Mouse (Mus musculus) yolk sac, embryonic 10.5 days (tissue): ENCODE data around the gene Pus1.
"Not testable (repeated sequence)": the region's sequence is repeated elsewhere in the genome, so short reads cannot be mapped to it uniquely, and the experiment has no call there.

ENCODE experiments used
- DNase-seq: peaks from one replicate; pipeline ENCODE4 v3.0.0-alpha.2; 2017; ENCODE audit warnings: low spot score

Gene Pus1

GRCm38 (mm10) chr5:110781529-110782238, 1.2 kb upstream of the Pus1 start:
- no peak for DNase-seq

DNA sequence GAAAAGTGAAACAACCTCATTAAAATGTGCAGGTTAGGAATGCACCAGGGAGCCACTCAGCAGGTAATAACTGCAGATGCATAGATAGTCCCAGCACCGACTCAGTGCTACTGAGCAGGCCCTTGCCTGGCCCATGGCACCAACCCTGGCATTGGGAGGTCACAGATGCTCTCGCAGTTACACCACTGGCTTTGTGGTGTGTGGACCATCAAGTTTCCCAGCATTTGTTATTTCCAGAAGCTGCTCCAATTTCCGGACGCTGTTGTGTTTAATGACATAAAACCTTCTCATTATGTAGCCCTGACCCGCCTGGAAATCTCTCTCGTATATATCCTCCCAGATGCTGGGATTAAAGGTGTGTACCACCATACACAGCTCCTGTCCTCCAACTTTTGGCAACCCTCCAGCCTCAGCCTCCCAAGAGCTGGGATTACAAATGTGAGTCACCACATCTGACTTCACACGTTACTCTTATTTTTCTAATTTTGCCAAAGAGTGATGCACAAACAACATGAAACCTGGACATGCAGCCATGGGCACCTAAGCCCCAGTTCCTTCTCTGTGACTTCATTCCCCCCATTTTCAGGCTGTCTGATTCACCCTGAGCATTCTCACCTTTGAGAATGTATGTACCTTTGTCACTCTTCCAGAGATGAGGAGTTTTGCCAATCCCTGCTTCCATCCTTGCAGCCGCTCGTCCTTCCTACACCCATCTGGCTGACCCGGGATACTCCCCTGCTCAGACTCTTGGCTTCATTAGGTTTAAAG, 486 bp upstream of the Pus1 start:
- no peak for DNase-seq

DNA sequence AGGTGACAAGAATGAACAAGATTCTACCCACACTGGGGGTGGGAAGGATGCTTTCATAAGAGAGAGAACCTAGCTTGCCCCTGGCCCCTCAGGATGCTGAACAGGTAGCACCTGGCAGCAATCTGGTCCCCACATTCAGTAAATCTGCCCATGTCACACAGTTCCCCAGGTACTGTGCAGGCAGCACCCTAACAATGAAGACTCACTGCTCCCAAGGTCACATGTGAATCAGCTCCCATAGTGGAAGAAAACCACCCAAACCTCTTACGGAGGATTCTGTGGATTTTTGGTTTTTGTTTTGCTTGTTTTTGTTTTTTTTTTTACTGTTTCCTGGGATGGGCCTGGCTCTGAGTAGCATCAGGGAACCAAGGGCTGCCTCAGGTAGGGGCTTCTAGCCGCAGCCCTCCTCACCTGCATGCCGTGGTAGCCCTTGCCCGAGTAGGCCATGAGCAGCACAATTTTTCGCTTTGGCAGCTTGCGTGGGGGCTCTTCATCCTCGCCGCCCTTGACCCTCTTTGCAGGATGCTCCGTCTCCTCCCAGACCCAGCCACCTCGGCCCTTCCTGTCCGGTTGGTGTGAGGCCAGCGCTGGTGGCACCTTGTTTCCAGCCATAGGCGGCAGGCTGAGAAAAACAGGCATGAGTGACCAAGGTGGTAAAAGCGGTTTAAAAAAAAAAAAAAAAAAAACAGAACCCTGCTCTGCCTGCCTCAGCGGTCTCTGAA, 1.0 kb downstream of the Pus1 start:
- no peak for DNase-seq

GRCm38 (mm10) chr5:110778263-110778662, 2.2 kb downstream of the Pus1 start:
- DNase-seq, result no peak

GRCm38 (mm10) chr5:110776141-110776540, 4.3 kb downstream of the Pus1 start:
- no peak for DNase-seq

GRCm38 (mm10) chr5:110774511-110774910, 5.9 kb downstream of the Pus1 start:
- no peak for DNase-seq

DNA sequence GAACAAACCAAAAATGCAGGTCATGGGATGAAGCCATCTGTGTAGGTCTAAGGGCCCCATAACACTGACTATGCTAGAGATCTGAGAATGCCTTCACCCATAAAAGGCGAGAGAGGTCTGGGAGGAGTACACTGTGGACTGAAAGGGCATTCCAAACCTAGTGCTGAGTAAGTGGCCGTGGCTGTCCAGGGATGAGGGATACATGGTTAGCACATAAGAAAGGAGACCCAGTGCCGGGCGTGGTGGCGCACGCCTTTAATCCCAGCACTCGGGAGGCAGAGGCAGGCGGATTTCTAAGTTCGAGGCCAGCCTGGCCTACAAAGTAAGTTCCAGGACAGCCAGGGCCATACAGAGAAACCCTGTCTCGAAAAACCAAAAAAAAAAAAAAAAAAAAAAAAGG, 7.5 kb downstream of the Pus1 start:
- DNase-seq, result not testable (repeated sequence)

- DNase-seq, result peak; percentile 99
These were observed 9.9 kb downstream of the Pus1 start, which contains the start of gene Ep400 for GRCm38 (mm10) chr5:110770448-110771158. TSS of gene Ep400 (minus strand) at chr5:110770717.

GRCm38 (mm10) chr5:110770031-110770445, 10.4 kb downstream of the Pus1 start:
- DNase-seq, result no peak

GRCm38 (mm10) chr5:110769272-110769671, 11.2 kb downstream of the Pus1 start:
- no peak for DNase-seq

GRCm38 (mm10) chr5:110763890-110764289, 16.6 kb downstream of the Pus1 start:
- DNase-seq, result no peak

GRCm38 (mm10) chr5:110745021-110745420, 35.4 kb downstream of the Pus1 start:
- DNase-seq, result no peak

DNA sequence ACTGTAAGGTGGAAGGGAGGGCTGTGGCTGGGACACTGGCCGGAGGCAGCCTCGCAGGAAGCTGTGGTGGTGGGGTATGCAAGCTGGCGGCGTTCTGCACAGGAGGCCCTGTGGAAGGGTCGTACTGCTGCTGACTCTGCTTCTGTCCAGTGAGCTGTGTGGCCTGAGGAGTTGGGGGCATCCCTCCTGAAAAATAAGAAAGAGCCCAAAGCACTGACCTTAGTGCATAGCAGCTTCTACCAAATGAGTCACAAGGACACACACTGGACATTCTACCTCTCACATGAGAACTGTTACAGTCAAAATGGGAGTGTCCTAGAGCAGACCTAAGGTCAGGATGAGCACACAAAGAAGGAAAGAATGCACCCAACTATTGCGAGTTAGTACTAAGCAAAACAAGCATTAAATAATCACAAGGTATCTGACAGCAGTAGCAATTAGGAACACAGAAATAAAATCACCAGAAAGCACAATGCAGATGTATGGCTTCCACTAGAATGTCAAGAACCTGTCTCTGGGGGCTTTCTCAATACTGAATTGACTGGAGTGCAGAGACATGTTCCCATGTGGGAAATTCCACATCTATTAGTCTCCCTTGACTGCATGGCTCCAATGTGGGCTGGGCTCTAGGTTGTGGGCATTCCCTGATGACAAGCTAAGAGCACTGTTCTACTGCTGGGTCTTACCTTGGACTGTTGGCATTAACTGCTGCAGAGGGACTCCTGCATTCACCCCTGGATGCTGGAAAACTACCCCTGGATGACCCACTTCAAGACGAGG, 40.8 kb downstream of the Pus1 start:
- no peak for DNase-seq

GRCm38 (mm10) chr5:110735606-110736005, 44.9 kb downstream of the Pus1 start:
- DNase-seq, result no peak

GRCm38 (mm10) chr5:110733231-110733823, 47.1 kb downstream of the Pus1 start:
- no peak for DNase-seq

DNA sequence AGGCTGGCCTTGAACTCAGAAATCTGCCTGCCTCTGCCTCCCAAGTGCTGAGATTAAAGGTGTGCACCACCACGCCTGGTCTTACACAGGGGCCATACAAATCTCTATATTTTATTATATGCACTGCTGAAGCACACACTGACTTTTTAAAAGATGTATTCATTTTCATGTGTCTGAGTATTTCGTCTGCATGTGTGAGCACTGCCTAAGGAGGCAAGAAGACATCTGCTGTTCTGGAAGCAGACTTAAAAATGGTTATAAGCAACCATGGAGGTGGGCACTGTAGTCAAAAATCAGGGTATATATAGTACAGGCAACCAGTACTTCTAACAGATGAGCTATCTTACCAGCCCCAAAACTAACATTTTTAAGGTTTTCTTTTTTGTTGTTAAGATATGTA, 49.2 kb downstream of the Pus1 start:
- no peak for DNase-seq

DNA sequence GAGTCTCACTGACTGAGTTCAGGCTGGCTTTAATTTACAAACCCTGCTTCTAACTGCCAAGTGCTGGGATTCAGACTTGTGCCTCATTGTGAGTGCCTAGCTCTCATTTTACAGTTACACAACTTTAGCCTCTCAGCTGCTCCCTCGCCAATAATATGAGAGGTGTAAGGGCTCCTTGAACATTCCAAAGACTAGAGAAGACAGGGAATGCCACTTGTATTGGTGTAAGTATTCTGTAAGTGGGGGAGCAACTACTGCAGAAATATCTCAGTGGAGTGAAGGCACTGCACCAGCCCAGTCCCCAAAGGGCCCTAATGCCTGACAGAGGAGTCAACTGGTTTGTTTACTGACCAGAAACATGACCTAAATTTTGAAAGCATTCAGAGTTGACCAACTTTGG, 52.6 kb downstream of the Pus1 start:
- DNase-seq, result no peak
